Mouse (Mus musculus): ENCODE measurements around the gene Mat2a.
"Not testable (repeated sequence)": the region's sequence is repeated elsewhere in the genome, so short reads cannot be mapped to it uniquely, and the experiment has no call there.

The Mat2a gene

GRCm38 (mm10) chr6:72454833-72455373 lies 15.5 kb upstream of the Mat2a start:
- peak; percentile 55 to 73 for DNase-seq

GRCm38 (mm10) chr6:72454072-72454746 lies 14.9 kb upstream of the Mat2a start:
- peak; percentile 50 to 57 for DNase-seq

- no peak for DNase-seq
These were observed 14.2 kb upstream of the Mat2a start for GRCm38 (mm10) chr6:72453578-72453977.

- DNase-seq = no peak
These were observed 13.0 kb upstream of the Mat2a start for GRCm38 (mm10) chr6:72452329-72452728.

GRCm38 (mm10) chr6:72451778-72452177 lies 12.4 kb upstream of the Mat2a start:
- not testable (repeated sequence) for DNase-seq

- no peak for DNase-seq
These were observed 8.1 kb upstream of the Mat2a start for GRCm38 (mm10) chr6:72447487-72447886.

GRCm38 (mm10) chr6:72445011-72445410 lies 5.7 kb upstream of the Mat2a start:
- DNase-seq = no peak

GRCm38 (mm10) chr6:72442921-72443604 lies 3.7 kb upstream of the Mat2a start:
- no peak for DNase-seq

GRCm38 (mm10) chr6:72440186-72440990 lies 1.0 kb upstream of the Mat2a start:
- peak; percentile 39 to 60 for DNase-seq

- DNase-seq = peak; percentile 96
These were observed 450 bp downstream of the Mat2a start for GRCm38 (mm10) chr6:72438862-72439354.

- DNase-seq = no peak
These were observed 1.1 kb downstream of the Mat2a start for GRCm38 (mm10) chr6:72438226-72438625.

- no peak for DNase-seq
These were observed 7.2 kb downstream of the Mat2a start for GRCm38 (mm10) chr6:72432153-72432552.

- no peak for DNase-seq
These were observed 8.1 kb downstream of the Mat2a start for GRCm38 (mm10) chr6:72430989-72431921.

- no peak for DNase-seq
These were observed 10.1 kb downstream of the Mat2a start for GRCm38 (mm10) chr6:72429061-72429842.

- peak; percentile 89 to 92 for DNase-seq
These were observed 11.3 kb downstream of the Mat2a start for GRCm38 (mm10) chr6:72428036-72428435.

- no peak for DNase-seq
These were observed 13.7 kb downstream of the Mat2a start for GRCm38 (mm10) chr6:72425646-72426045.

- DNase-seq = no peak
These were observed 18.5 kb downstream of the Mat2a start for GRCm38 (mm10) chr6:72420901-72421300.

GRCm38 (mm10) chr6:72419806-72420205 lies 19.6 kb downstream of the Mat2a start:
- no peak for DNase-seq

- DNase-seq = no peak
These were observed 21.1 kb downstream of the Mat2a start for GRCm38 (mm10) chr6:72418279-72418678.

- no peak for DNase-seq
These were observed 23.2 kb downstream of the Mat2a start for GRCm38 (mm10) chr6:72415964-72416772.
